Mouse (Mus musculus): ENCODE results near the gene Ptms.
A peak's percentile ranks its signal among the peaks of the same experiment; 100 is the strongest.

Ptms gene

GRCm38 (mm10) chr6:124919695-124920317 is at the start of gene Ptms:
TSS of gene Ptms (minus strand) at chr6:124920103.
- peak; percentile 98 for DNase-seq (ENCODE audit: low spot score)

- no peak for DNase-seq (ENCODE audit: low spot score)
These were observed 47.9 kb upstream of the Ptms start for GRCm38 (mm10) chr6:124967766-124968165.

GRCm38 (mm10) chr6:124966466-124967118 is 46.7 kb upstream of the Ptms start:
- no peak for DNase-seq (ENCODE audit: low spot score)

GRCm38 (mm10) chr6:124965747-124966146 is 45.8 kb upstream of the Ptms start:
- no peak for DNase-seq (ENCODE audit: low spot score)

- DNase-seq (ENCODE audit: low spot score), result peak; percentile 96
These were observed 45.3 kb upstream of the Ptms start, which contains the start of gene Cops7a for GRCm38 (mm10) chr6:124965088-124965719. TSS of gene Cops7a (minus strand) at chr6:124965538.

- no peak for DNase-seq (ENCODE audit: low spot score)
These were observed 44.7 kb upstream of the Ptms start for GRCm38 (mm10) chr6:124964638-124965037.

- DNase-seq (ENCODE audit: low spot score), result no peak
These were observed 41.1 kb upstream of the Ptms start for GRCm38 (mm10) chr6:124961021-124961420.

GRCm38 (mm10) chr6:124959960-124960359 is 40.1 kb upstream of the Ptms start:
- DNase-seq (ENCODE audit: low spot score), result no peak

GRCm38 (mm10) chr6:124958127-124958526 is 38.2 kb upstream of the Ptms start:
- no peak for DNase-seq (ENCODE audit: low spot score)

- no peak for DNase-seq (ENCODE audit: low spot score)
These were observed 35.3 kb upstream of the Ptms start for GRCm38 (mm10) chr6:124955212-124955611.

- DNase-seq (ENCODE audit: low spot score), result no peak
These were observed 34.2 kb upstream of the Ptms start for GRCm38 (mm10) chr6:124953991-124954715.

- DNase-seq (ENCODE audit: low spot score), result no peak
These were observed 23.6 kb upstream of the Ptms start for GRCm38 (mm10) chr6:124943526-124943925.

GRCm38 (mm10) chr6:124941679-124942078 is 21.8 kb upstream of the Ptms start:
- no peak for DNase-seq (ENCODE audit: low spot score)

GRCm38 (mm10) chr6:124938554-124938953 is 18.7 kb upstream of the Ptms start:
- DNase-seq (ENCODE audit: low spot score), result no peak

- no peak for DNase-seq (ENCODE audit: low spot score)
These were observed 17.6 kb upstream of the Ptms start for GRCm38 (mm10) chr6:124937493-124937892.

GRCm38 (mm10) chr6:124936681-124937080 is 16.8 kb upstream of the Ptms start:
- no peak for DNase-seq (ENCODE audit: low spot score)

- no peak for DNase-seq (ENCODE audit: low spot score)
These were observed 14.8 kb upstream of the Ptms start for GRCm38 (mm10) chr6:124934670-124935069.

GRCm38 (mm10) chr6:124933127-124933526 is 13.2 kb upstream of the Ptms start:
- DNase-seq (ENCODE audit: low spot score), result no peak

GRCm38 (mm10) chr6:124932314-124932695 is 12.4 kb upstream of the Ptms start:
- DNase-seq (ENCODE audit: low spot score), result no peak

GRCm38 (mm10) chr6:124931525-124932313 is 11.8 kb upstream of the Ptms start:
- DNase-seq (ENCODE audit: low spot score), result no peak

- peak; percentile 99 for DNase-seq (ENCODE audit: low spot score)
These were observed 11.0 kb upstream of the Ptms start, which contains the start of gene Mlf2 for GRCm38 (mm10) chr6:124930754-124931524. TSS of gene Mlf2 (plus strand) at chr6:124931386.
